Mouse (Mus musculus) neural tube, embryonic 13.5 days (tissue): Measurements from ENCODE around the gene Bmpr1b. TPM values are rescaled to one million over a fixed set of nuclear protein-coding genes. Genes with fewer than 3 reads are reported as not detected.

ENCODE experiments used
- ATAC-seq: fragments of 200-750 bp; cut with Nextera tagmentation; 2 replicates; pipeline ENCODE4 v1.8.0; 2017; ENCODE audit warnings: low read depth, mild to moderate bottlenecking, moderate TSS enrichment, moderate library complexity
- H3K27ac ChIP-seq: fragments of 300-500 bp; sonication (generic); replicated peaks from 2 replicates; pipeline ENCODE4 v1.5.1; 2015; ENCODE audit warnings: moderate library complexity, mild to moderate bottlenecking, inconsistent platforms
- H3K27me3 ChIP-seq: fragments of 300-500 bp; sonication (generic); 2 replicates; pipeline ENCODE4 v1.6.1; 2015; ENCODE audit warnings: mild to moderate bottlenecking, inconsistent platforms
- H3K36me3 ChIP-seq: fragments of 300-500 bp; sonication (generic); 2 replicates; pipeline ENCODE4 v1.6.1; 2015; ENCODE audit warnings: mild to moderate bottlenecking, inconsistent platforms
- H3K4me1 ChIP-seq: fragments of 300-500 bp; sonication (generic); replicated peaks from 2 replicates; pipeline ENCODE4 v1.6.1; 2015; ENCODE audit warnings: inconsistent platforms
- H3K4me2 ChIP-seq: fragments of 300-500 bp; sonication (generic); 2 replicates; pipeline ENCODE4 v1.6.1; 2015; ENCODE audit warnings: inconsistent platforms, mild to moderate bottlenecking, moderate library complexity
- H3K4me3 ChIP-seq: fragments of 300-500 bp; sonication (generic); 2 replicates; pipeline ENCODE4 v1.5.1; 2015; ENCODE audit warnings: mild to moderate bottlenecking, inconsistent platforms
- H3K9ac ChIP-seq: fragments of 300-500 bp; sonication (generic); 2 replicates; pipeline ENCODE4 v1.6.1; 2015; ENCODE audit warnings: moderate library complexity, mild to moderate bottlenecking, inconsistent platforms
- H3K9me3 ChIP-seq: fragments of 300-500 bp; sonication (generic); 2 replicates; pipeline ENCODE4 v1.6.1; 2016; ENCODE audit warnings: inconsistent platforms
- WGBS: fragments of 180-500 bp; shearing (Covaris S2); methylation state at CpG from one replicate; pipeline ENCODE4 v1.1.7; 2015; 5-methylcytosine and 5-hydroxymethylcytosine counted together
- polyA plus RNA-seq: library from polyadenylated mRNA; unstranded; fragments of >200 nt; fragmentation: Nextera tagmentation; extraction: Ambion mirVana; gene quantifications from 2 replicates; pipeline ENCODE4 v1.2.1, GENCODE M21; 2015

The Bmpr1b gene
- polyA plus RNA-seq, 1 experiment from 2014 or later = 3.5 TPM

DNA sequence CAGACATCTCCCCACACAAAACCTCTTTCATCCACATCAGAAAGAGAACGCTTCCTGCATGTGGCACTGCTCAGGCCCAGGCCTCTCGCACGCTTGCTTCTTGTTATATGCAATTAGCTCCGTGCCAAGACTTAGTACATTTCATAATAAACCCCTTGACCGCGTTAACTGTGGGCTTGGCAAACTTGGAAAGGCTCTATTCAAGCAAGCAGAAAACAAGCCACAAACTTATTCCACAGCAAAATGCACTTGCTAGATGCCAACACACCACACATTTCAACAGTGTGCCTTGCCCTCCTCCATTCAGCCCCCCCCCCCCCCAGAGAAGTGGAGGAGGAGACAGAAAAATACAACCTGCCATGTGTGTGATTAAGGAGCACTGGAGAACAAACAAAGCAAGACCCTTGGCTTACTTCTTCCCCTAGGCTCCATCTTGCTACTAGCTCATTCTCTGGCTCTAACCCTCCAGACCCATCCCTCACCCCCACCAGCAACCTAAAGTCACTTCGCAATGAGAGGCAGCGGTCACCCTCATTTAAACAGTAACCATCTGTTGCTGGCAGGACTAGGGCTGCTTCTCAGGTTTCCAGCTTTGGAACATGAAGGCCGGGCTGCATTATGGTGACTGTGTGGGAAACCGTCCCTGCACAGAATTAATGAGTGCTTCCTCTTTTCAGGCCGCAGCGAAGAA, 105.5 kb downstream of the Bmpr1b start:
- Histone ChIP-seq H3K27me3 (no peaks in the 10 kb centered on the region), H3K4me1 (peaks cover 18% of the 10 kb centered on the region), H3K9ac (no peak overlapping the region), H3K4me3 (no peak overlapping the region), H3K36me3 (no peaks in the 10 kb centered on the region), H3K4me2 (0 out of 2 replicates have a peak overlapping the region, but pooled peaks have one; percentile 5), H3K27ac (no peak overlapping the region), H3K9me3 (no peaks in the 10 kb centered on the region)
- peak; percentile 93 for ATAC-seq
- 17% methylated on average over 12 of the region's 12 CpGs for WGBS

DNA sequence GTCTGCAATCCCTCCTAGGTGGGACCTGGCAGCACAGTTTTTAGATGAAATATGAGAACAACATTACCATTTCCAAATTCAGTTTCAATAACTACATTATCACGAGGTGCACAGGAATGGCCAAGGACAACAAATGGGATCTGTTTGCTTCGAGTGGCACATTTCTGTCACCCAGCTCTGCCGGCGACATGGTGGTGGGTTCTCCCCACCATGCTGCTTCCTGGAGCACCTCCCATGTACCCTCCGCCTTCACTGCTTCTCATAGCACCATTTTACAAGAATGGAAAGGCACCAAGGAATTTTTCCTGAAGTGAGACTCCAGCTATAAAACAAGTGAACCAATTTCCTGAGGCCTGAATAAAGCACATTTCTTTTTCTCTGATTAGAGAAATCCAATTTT, 108.0 kb downstream of the Bmpr1b start:
- Histone ChIP-seq H3K9ac (no peak overlapping the region), H3K9me3 (no peaks in the 10 kb centered on the region), H3K36me3 (no peaks in the 10 kb centered on the region), H3K4me3 (no peak overlapping the region), H3K4me1 (peaks cover 18% of the 10 kb centered on the region), H3K4me2 (no peak overlapping the region), H3K27me3 (no peaks in the 10 kb centered on the region), H3K27ac (no peak overlapping the region)
- 90% methylated on average over 5 of the region's 5 CpGs for WGBS
- ATAC-seq = no peak

DNA sequence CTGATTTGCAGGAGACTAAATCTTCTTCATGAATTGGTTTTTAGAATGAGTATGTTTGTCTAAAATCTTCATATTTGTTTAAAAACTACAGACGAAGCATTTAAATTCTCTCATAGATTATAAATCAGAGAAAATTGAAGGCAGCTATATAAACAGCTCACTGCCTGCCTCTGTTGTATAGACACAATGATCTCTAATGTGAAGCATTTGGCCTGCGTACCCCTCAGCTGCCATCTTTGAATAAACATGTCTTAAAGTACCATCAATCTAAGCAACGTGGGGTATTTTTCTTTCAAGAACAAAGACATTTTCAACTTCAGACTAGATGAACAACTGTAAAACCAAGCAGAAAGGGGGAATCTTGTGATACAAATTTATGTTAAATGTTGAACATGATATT, 109.3 kb downstream of the Bmpr1b start:
- Histone ChIP-seq H3K36me3 (no peaks in the 10 kb centered on the region), H3K4me2 (no peak overlapping the region), H3K4me1 (peaks cover 18% of the 10 kb centered on the region), H3K9ac (no peak overlapping the region), H3K27ac (no peak overlapping the region), H3K9me3 (no peaks in the 10 kb centered on the region), H3K4me3 (no peak overlapping the region), H3K27me3 (no peaks in the 10 kb centered on the region)
- WGBS = 34% methylated on average over 3 of the region's 3 CpGs
- ATAC-seq = no peak

DNA sequence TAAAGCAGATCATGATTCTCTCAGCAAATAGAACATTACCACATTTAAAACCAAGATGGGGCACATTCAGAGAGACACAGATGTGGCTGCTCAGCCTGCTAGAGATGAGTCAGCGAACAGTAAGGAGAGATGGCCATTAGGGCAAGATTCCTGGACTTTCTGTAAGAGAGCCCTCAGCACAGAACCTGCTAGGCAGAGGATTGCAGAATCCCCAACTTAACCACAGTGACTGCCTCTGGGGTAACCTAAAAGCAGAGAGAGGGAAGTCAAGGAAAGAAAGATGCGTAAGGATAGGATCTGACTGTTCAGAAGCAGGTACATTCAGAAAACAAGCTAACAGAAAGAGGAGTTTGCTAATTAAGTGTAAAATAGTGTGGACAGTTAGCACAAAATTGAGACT, 118.5 kb downstream of the Bmpr1b start:
- H3K36me3 ChIP-seq = no peaks in the 10 kb centered on the region
- H3K27ac ChIP-seq = no peak overlapping the region
- no peaks in the 10 kb centered on the region for H3K9me3 ChIP-seq
- no peak overlapping the region for H3K4me2 ChIP-seq
- no peaks in the 10 kb centered on the region for H3K4me1 ChIP-seq
- H3K4me3 ChIP-seq = no peak overlapping the region
- 96% methylated on average over 2 of the region's 2 CpGs for WGBS
- no peaks in the 10 kb centered on the region for H3K27me3 ChIP-seq
- no peak overlapping the region for H3K9ac ChIP-seq
- ATAC-seq = no peak

DNA sequence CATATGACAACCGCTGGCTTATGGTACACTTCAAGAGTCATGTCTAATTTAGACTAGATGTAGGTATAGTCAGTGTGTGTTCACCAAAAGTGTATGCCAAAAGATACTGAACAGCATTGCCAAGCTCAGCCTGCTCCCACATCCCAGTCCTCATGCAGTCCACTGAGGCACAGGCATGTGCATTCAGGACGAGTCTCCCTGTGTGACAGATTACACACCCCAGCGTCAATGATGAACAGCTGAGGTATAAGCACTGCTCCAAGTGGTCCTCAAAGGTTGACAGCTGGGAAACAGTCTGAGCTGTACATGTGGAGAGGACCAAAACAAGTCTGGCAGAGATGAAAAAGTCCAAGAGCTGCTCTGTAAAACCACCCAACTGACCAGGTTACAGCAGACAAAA, 119.6 kb downstream of the Bmpr1b start:
- no peaks in the 10 kb centered on the region for H3K4me1 ChIP-seq
- 89% methylated on average over 3 of the region's 3 CpGs for WGBS
- H3K36me3 ChIP-seq = no peaks in the 10 kb centered on the region
- H3K27me3 ChIP-seq = no peaks in the 10 kb centered on the region
- no peak for ATAC-seq
- H3K4me2 ChIP-seq = no peak overlapping the region
- H3K27ac ChIP-seq = no peak overlapping the region
- H3K9ac ChIP-seq = no peak overlapping the region
- H3K9me3 ChIP-seq = no peaks in the 10 kb centered on the region
- H3K4me3 ChIP-seq = no peak overlapping the region

DNA sequence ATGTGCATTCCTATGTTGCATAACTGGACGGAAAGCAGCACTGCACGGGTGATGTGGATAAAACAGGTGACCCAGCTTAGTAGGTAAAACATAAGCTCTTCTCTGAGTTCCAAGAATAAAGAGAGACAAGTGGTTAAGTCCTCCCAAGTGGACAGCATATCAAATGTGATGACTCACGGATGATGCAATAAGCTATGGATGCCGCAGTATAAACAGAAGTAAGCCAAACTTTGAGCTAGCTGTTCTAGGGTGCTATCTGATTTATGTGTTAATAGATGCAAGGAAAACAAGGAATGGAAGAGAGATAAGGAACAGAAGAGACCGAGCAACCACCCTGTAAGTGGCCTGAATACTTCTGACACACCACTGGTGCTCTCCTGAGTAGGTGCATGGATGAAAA, 120.1 kb downstream of the Bmpr1b start:
- Histone ChIP-seq H3K9ac (no peak overlapping the region), H3K4me2 (no peak overlapping the region), H3K4me1 (no peaks in the 10 kb centered on the region), H3K36me3 (no peaks in the 10 kb centered on the region), H3K27ac (no peak overlapping the region), H3K4me3 (no peak overlapping the region), H3K27me3 (no peaks in the 10 kb centered on the region), H3K9me3 (no peaks in the 10 kb centered on the region)
- 92% methylated on average over 5 of the region's 5 CpGs for WGBS
- no peak for ATAC-seq

DNA sequence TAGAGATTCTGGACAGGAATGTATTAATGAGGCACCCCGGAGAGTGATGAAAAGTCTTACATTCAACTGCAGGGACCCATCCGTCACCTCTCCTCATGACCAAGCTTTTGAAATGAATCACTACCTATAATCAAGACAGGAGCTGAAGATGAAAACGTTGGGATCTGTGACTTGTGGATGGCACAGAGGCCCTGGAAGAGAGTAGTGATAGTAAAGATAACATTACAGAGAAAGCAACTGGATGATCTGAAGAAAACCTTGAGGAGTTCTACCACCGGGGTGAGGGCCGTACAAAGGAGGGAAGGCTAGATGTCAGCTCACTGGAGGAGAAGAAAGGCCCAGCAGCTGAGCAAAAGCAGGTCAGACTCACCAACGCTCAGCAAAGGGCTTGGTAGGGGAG, 120.7 kb downstream of the Bmpr1b start:
- no peak for ATAC-seq
- Histone ChIP-seq H3K27me3 (no peaks in the 10 kb centered on the region), H3K4me3 (no peak overlapping the region), H3K4me1 (no peaks in the 10 kb centered on the region), H3K27ac (no peak overlapping the region), H3K4me2 (no peak overlapping the region), H3K9ac (no peak overlapping the region), H3K36me3 (no peaks in the 10 kb centered on the region), H3K9me3 (no peaks in the 10 kb centered on the region)
- 66% methylated on average over 6 of the region's 6 CpGs for WGBS

DNA sequence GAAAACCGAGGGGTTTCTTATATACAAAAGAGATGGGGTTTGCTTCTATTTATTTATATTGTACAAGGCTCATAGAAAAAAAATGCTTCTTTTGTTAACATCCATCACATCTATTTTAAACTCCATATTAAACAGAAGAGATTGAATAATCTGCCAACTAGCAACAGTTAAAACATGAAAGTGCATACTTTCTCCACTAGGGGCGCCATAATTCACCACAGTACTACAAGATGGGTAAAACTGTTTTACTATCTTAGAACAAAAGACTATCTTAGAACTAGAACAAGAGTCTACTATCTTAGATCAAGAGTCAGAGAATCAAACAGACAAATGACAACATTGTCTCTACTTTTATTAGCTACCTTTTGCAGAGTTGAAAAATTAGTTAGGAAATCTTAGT, 125.8 kb downstream of the Bmpr1b start:
- Histone ChIP-seq H3K4me2 (no peak overlapping the region), H3K4me1 (no peaks in the 10 kb centered on the region), H3K27ac (no peak overlapping the region), H3K27me3 (no peaks in the 10 kb centered on the region), H3K9me3 (no peaks in the 10 kb centered on the region), H3K4me3 (no peak overlapping the region), H3K9ac (no peak overlapping the region), H3K36me3 (no peaks in the 10 kb centered on the region)
- 44% methylated on average over 2 of the region's 2 CpGs for WGBS
- no peak for ATAC-seq

DNA sequence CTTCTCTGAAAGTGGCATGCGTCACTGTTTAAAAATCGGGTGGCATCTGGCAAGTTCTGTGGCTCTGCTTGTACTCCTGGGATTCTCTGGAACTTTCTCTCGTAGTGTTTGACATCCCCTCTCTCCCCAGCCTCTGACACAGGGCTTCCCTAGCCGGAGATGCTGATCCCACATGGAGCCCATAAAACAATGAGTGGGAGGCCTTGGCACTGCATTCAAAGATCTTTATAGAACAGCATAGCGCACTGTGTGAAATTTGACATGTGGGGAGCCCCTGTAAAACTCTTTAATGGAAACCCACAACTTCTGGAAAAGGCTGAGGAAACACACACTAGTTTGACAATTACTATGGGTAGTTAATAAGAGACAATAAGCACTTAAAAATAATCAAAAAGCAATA, 126.2 kb downstream of the Bmpr1b start:
- H3K9me3 ChIP-seq = no peaks in the 10 kb centered on the region

DNA sequence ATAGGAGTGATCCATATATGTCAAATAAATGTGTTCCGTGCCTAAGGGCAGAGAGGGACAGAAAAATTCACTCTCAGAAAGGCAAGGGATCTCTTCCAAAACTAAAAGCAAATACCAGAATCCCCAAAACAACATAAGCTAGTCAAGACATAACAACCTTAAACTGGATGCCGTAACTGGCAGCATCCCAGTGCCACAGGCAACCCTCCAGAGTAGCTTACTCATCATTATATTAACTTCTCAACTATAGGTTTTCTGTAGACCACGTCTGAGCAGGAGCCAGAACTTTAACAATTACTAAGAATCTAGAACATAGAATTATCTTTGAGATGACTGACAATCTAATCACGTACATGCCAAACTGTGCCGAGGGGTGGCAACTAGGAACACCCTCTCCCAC, 128.9 kb downstream of the Bmpr1b start:
- no peaks in the 10 kb centered on the region for H3K36me3 ChIP-seq
- H3K27me3 ChIP-seq = no peaks in the 10 kb centered on the region
- ATAC-seq = no peak
- WGBS = 92% methylated on average over 5 of the region's 5 CpGs
- no peaks in the 10 kb centered on the region for H3K9me3 ChIP-seq
- H3K4me2 ChIP-seq = no peak overlapping the region
- H3K4me3 ChIP-seq = no peak overlapping the region
- no peak overlapping the region for H3K9ac ChIP-seq
- no peaks in the 10 kb centered on the region for H3K4me1 ChIP-seq
- H3K27ac ChIP-seq = no peak overlapping the region

More for the DNA sequence above, 126.2 kb downstream of the Bmpr1b start:
- no peak overlapping the region for H3K4me2 ChIP-seq
- H3K27me3 ChIP-seq = no peaks in the 10 kb centered on the region
- no peaks in the 10 kb centered on the region for H3K4me1 ChIP-seq
- WGBS = 83% methylated on average over 5 of the region's 5 CpGs
- H3K27ac ChIP-seq = no peak overlapping the region
- no peak overlapping the region for H3K4me3 ChIP-seq
- no peaks in the 10 kb centered on the region for H3K36me3 ChIP-seq
- ATAC-seq = no peak
- no peak overlapping the region for H3K9ac ChIP-seq

DNA sequence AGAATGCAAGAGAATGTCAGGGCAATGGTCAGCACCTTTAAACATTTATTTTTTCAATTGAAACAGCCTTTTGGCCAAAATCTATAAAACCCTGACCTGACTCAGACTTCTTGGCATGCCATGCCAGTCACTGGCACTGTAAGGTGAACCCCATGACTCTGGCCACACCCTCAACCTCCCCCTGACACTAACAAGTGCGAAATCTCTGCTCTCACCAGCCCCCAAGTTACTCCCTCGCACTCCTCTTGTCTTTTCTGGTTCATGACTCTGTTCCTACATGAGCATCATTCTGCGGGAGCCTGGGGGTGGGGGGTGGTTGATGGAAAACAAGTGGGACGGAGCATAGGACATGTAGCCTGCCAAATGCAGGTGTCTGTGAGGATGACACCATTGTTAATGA, 135.1 kb downstream of the Bmpr1b start:
- WGBS = 53% methylated on average over 4 of the region's 4 CpGs

DNA sequence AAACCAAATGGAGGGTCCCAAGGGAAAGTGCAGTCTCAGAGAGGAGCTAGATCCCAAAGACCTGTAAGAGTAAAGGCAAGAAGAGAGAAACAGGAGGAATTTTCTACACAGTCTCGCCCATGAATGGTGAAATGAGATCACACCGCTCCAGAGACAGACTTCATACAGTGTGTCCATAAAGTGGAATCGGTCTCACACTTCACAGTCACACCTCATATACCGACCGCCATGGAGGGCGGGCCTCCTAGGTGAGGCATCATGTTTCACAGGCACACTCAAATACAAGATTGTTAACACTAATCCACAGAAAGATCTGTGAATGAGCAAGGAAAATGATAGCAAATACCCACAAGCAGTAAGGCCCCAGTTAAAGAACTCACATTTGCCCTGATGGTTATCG, 149.5 kb downstream of the Bmpr1b start:
- no peaks in the 10 kb centered on the region for H3K27me3 ChIP-seq
- H3K4me3 ChIP-seq = no peak overlapping the region
- H3K9ac ChIP-seq = no peak overlapping the region
- ATAC-seq = no peak
- no peak overlapping the region for H3K4me2 ChIP-seq
- WGBS = 86% methylated on average over 7 of the region's 7 CpGs
- H3K9me3 ChIP-seq = no peaks in the 10 kb centered on the region
- H3K36me3 ChIP-seq = no peaks in the 10 kb centered on the region
- no peaks in the 10 kb centered on the region for H3K4me1 ChIP-seq
- H3K27ac ChIP-seq = no peak overlapping the region

More for the DNA sequence above, 135.1 kb downstream of the Bmpr1b start:
- no peak overlapping the region for H3K27ac ChIP-seq
- H3K36me3 ChIP-seq = no peaks in the 10 kb centered on the region
- H3K27me3 ChIP-seq = no peaks in the 10 kb centered on the region
- no peak for ATAC-seq
- no peak overlapping the region for H3K4me3 ChIP-seq
- H3K4me2 ChIP-seq = no peak overlapping the region
- H3K4me1 ChIP-seq = no peaks in the 10 kb centered on the region
- H3K9me3 ChIP-seq = no peaks in the 10 kb centered on the region
- no peak overlapping the region for H3K9ac ChIP-seq

DNA sequence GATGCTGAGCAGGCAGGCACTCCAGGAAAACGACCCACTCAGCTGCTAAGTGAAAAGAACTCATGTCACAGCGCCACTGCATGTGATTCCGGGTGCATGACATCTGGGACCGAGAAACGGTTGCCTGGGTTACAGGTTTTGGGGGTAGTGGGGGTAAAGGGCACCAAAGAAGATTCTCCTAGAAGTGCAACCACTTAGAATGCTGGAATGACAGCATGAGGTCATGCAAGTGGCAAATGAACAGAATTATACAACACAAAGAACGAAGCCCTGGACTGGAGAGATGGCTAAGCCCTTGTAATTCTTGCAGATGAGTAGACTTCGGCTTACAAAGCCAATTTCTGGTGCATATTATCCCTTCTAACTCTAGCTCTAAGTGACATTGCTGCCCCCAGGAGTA, 184.7 kb downstream of the Bmpr1b start:
- Histone ChIP-seq H3K36me3 (no peaks in the 10 kb centered on the region), H3K4me2 (no peak overlapping the region), H3K4me3 (no peak overlapping the region), H3K9me3 (no peaks in the 10 kb centered on the region), H3K9ac (no peak overlapping the region), H3K4me1 (peaks cover 7% of the 10 kb centered on the region; the same call in 1 of the 2 replicates), H3K27me3 (no peaks in the 10 kb centered on the region), H3K27ac (no peak overlapping the region)
- 44% methylated on average over 7 of the region's 7 CpGs for WGBS
- no peak for ATAC-seq
